Mouse (Mus musculus) intestine, embryonic 16.5 days (tissue): Measurements from ENCODE around the gene Lect2. TPM values are rescaled to one million over a fixed set of nuclear protein-coding genes. Genes with fewer than 3 reads are reported as not detected.

Source experiments
- ATAC-seq: fragments of 200-750 bp; cut with Nextera tagmentation; 2 replicates; pipeline ENCODE4 v1.8.0; 2017; ENCODE audit warnings: moderate TSS enrichment, moderate library complexity
- H3K27ac ChIP-seq: fragments of 300-500 bp; sonication (generic); 2 replicates; pipeline ENCODE4 v1.5.1; 2014; ENCODE audit warnings: mild to moderate bottlenecking, low read length
- H3K27me3 ChIP-seq: fragments of 300-500 bp; sonication (generic); replicated peaks from 2 replicates; pipeline ENCODE4 v1.6.1; 2014; ENCODE audit warnings: low read length, control low read depth, mixed read lengths; ENCODE audit not compliant: control insufficient read depth, insufficient read depth
- H3K36me3 ChIP-seq: fragments of 300-500 bp; sonication (generic); 2 replicates; pipeline ENCODE4 v1.6.1; 2014; ENCODE audit warnings: low read length, control low read depth; ENCODE audit not compliant: control insufficient read depth, insufficient read depth
- H3K4me1 ChIP-seq: fragments of 300-500 bp; sonication (generic); 2 replicates; pipeline ENCODE4 v1.6.1; 2014; ENCODE audit warnings: low read length, control low read depth, mixed read lengths; ENCODE audit not compliant: control insufficient read depth, insufficient read depth
- H3K4me2 ChIP-seq: fragments of 300-500 bp; sonication (generic); 2 replicates; pipeline ENCODE4 v1.6.1; 2014; ENCODE audit warnings: low read depth, low read length, control low read depth
- H3K4me3 ChIP-seq: fragments of 300-500 bp; sonication (generic); 2 replicates; pipeline ENCODE4 v1.5.1; 2014; ENCODE audit warnings: mild to moderate bottlenecking, low read length
- H3K9ac ChIP-seq: fragments of 300-500 bp; sonication (generic); 2 replicates; pipeline ENCODE4 v1.6.1; 2014; ENCODE audit warnings: low read depth, low read length
- H3K9me3 ChIP-seq: fragments of 300-500 bp; sonication (generic); 2 replicates; pipeline ENCODE4 v1.6.1; 2016; ENCODE audit warnings: low read length, control low read depth; ENCODE audit not compliant: control insufficient read depth
- WGBS: fragments of 180-500 bp; shearing (Covaris S2); extraction: QIAGEN DNeasy Blood & Tissue Kit; methylation state at CpG from one replicate; pipeline ENCODE4 v1.1.7; 2014; 5-methylcytosine and 5-hydroxymethylcytosine counted together
- polyA plus RNA-seq: library from polyadenylated mRNA; unstranded; fragments of >200 nt; fragmentation: Nextera tagmentation; extraction: Ambion mirVana; gene quantifications from 2 replicates; pipeline ENCODE4 v1.2.1, GENCODE M21; 2015

The Lect2 gene
- polyA plus RNA-seq, 1 experiment from 2014 or later = 15.4 TPM

DNA sequence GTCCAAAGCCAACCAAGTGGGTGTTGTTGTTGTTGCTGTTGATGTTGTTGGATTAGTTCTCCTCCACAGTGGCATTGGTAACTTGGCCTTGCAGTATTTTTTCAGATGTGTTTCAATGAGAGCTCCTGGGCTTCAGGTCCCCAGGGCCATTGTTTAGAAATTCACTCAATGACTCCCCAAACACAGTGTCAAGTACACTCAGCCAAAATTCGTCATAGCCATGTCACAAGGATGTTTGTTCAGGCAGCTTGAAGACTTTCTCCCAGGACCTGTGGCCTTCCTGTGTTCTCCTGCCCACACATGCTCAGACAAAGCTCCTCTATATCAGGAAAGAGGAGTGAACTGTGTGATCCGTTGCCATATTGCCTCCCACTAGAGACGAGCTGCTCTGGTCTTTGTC, 37.7 kb upstream of the Lect2 start:
- ATAC-seq = no peak
- H3K4me3 ChIP-seq = no peak overlapping the region
- no peaks in the 10 kb centered on the region for H3K9me3 ChIP-seq
- WGBS = 78% methylated on average over 3 of the region's 3 CpGs
- H3K4me1 ChIP-seq = peaks cover 50% of the 10 kb centered on the region
- no peak overlapping the region for H3K27ac ChIP-seq
- no peak overlapping the region for H3K4me2 ChIP-seq
- H3K27me3 ChIP-seq = no peaks in the 10 kb centered on the region
- no peak overlapping the region for H3K9ac ChIP-seq
- H3K36me3 ChIP-seq = no peaks in the 10 kb centered on the region

DNA sequence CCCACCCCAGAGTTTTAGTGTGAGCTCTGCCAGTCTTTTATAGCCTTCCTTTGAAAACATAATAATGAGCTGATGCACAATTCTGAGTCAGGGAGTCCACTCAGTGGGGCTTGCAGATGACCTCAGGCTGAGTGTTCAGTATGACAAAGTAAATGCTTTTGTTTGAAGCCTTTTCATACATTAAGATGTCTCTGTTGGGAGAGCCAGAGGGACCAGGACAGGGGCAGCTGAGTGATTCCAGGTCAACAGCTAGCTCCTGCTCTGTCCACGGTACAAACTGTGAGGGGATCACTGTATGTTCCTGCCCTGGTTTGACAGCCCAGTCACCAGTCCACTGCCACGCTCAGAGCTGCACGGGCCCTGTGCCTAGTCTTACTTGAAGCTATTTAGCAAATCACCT, 34.4 kb upstream of the Lect2 start:
- no peak overlapping the region for H3K4me2 ChIP-seq
- no peak overlapping the region for H3K9ac ChIP-seq
- no peaks in the 10 kb centered on the region for H3K27me3 ChIP-seq
- H3K4me1 ChIP-seq = peaks cover 27% of the 10 kb centered on the region
- no peak overlapping the region for H3K4me3 ChIP-seq
- no peaks in the 10 kb centered on the region for H3K9me3 ChIP-seq
- H3K27ac ChIP-seq = 0 out of 2 replicates have a peak overlapping the region, but pooled peaks have one; percentile 7
- WGBS = 41% methylated on average over 3 of the region's 3 CpGs
- no peak for ATAC-seq
- H3K36me3 ChIP-seq = no peaks in the 10 kb centered on the region

DNA sequence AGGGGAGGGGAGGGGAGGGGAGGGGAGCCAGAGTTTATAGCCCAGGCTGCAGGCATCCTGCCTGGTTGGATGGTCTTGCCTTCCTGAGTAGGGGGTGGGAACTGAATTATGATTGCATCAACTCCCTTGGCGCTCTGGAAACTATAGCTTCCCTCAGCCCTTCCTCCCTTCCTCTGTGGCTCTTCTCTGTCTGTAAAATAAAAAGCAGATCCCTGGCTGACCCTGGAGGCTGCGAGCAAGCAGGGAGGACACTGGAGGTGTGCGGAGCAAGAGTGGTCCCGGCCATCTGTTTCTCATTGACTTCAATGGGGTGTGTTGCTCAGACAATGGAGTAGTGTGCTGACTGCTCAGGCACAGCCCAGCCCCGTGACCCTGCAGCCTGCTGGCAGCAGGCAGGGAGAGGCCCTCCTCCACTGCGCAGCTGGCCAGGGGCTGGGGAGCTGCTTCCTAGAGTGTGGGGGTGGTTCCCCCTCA, 33.7 kb upstream of the Lect2 start:
- WGBS = 2% methylated on average over 6 of the region's 6 CpGs
- Histone ChIP-seq H3K27ac (peak overlapping the region; percentile 89), H3K9me3 (no peaks in the 10 kb centered on the region), H3K27me3 (no peaks in the 10 kb centered on the region), H3K36me3 (no peaks in the 10 kb centered on the region), H3K9ac (peak overlapping the region; percentile 25; the same call in 1 of the 2 replicates), H3K4me1 (peaks cover 26% of the 10 kb centered on the region), H3K4me2 (peak overlapping the region; percentile 39; the same call in 1 of the 2 replicates), H3K4me3 (no peak overlapping the region)
- peak; percentile 97 for ATAC-seq

DNA sequence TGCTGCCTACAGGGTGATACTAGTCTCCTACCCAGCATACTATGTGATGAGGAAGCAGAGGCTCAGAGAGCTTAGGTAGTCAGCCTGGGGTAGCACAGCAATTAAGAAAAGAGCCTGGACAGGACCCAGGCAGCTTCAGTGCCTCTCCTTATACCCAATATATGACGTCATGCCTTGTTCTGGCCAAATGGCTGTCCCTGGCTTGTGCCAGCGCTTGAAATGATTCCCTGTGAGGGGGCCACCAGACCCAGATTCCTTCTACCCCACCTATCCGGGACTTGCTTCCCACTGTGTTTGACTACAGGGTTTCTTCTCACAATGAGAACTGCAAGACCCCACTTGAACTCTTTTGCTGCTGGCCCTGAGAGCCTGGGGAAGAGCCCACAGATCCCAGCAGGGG, 33.2 kb upstream of the Lect2 start:
- Histone ChIP-seq H3K27me3 (no peaks in the 10 kb centered on the region), H3K4me3 (no peak overlapping the region), H3K36me3 (no peaks in the 10 kb centered on the region), H3K9ac (no peak overlapping the region; the same call in 1 of the 2 replicates), H3K4me2 (no peak overlapping the region), H3K9me3 (no peaks in the 10 kb centered on the region), H3K4me1 (peaks cover 26% of the 10 kb centered on the region), H3K27ac (peak overlapping the region; percentile 87)
- ATAC-seq = peak; percentile 21
- WGBS = 15% methylated on average over 3 of the region's 3 CpGs

DNA sequence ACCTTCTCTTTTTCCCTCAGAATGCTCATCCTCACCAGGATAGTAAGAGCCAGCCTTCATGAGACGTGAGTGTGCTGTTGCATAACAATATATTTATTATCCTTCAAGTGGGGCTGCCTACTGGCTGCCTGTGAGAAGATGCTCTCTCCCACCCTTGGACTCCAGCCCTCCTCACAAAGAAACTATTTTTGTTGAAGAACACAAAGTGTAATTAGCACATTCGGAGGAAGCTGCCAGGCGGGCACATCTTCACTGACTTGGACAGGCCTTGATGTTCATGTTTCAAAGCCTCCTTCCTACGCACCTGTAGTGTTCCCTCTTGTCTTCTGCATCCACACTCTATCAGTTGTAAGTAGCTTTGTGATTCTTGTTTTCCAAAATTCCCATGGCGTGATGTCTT, 32.1 kb upstream of the Lect2 start:
- WGBS = 75% methylated on average over 5 of the region's 5 CpGs
- Histone ChIP-seq H3K4me3 (no peak overlapping the region), H3K4me1 (peaks cover 34% of the 10 kb centered on the region), H3K36me3 (no peaks in the 10 kb centered on the region), H3K9me3 (no peaks in the 10 kb centered on the region), H3K27me3 (no peaks in the 10 kb centered on the region), H3K9ac (no peak overlapping the region), H3K4me2 (no peak overlapping the region), H3K27ac (no peak overlapping the region)
- no peak for ATAC-seq

DNA sequence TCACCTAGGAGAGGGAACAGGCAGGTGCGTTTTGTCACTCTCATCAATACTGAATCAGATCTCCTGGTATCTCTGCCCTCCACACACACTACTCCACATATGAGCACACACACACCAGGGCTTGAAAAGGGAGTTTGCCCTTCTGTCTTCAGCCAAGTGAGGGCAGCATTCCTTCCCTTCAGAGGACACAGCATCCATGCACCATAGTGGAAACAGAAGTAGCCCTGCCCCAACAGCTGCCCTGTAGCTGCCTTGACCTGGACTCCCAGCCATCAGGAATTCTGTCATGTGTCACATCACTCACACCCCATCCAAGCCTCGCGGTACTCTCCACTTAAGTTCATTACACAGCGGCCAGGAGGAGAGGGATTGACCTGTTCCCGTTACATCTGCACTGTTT, 29.8 kb upstream of the Lect2 start:
- Histone ChIP-seq H3K9me3 (no peaks in the 10 kb centered on the region), H3K4me1 (peaks cover 32% of the 10 kb centered on the region), H3K4me3 (no peak overlapping the region), H3K36me3 (no peaks in the 10 kb centered on the region), H3K27me3 (no peaks in the 10 kb centered on the region), H3K4me2 (no peak overlapping the region), H3K9ac (no peak overlapping the region), H3K27ac (no peak overlapping the region)
- 77% methylated on average over 5 of the region's 5 CpGs for WGBS
- ATAC-seq = no peak

DNA sequence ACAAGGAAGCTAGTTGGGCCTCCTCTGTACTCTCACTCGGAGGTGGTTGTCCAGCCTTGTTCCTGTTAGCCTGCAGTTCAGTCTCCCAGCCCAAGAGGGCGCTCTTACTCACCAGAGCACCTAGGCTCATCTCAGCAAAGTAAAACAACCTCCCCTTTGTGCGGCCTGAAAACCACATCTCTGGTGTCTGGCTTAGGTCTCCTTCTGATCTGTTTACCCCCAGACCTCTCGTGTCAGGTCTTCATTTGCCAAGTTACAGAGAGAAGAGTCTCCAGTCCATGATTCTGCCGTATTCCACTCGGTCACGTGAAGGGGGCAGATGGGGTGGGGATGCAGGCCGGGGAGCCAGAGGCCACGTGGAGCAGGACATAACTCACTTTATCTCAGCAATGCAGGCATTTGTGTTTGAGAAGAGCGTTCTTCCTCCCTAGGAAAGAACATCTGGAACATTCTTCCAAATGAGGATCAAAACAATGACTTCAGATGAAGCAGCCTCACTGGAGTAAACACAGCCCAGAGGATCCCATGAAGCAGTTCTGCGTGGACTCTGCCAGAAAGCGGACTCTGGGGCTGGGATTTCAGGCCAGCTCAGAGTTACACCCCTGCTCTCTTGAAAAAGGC, 27.5 kb upstream of the Lect2 start:
- H3K36me3 ChIP-seq = no peaks in the 10 kb centered on the region
- no peak overlapping the region for H3K9ac ChIP-seq
- 36% methylated on average over 12 of the region's 12 CpGs for WGBS
- H3K4me2 ChIP-seq = no peak overlapping the region
- no peaks in the 10 kb centered on the region for H3K9me3 ChIP-seq
- peak overlapping the region; percentile 96 for H3K27ac ChIP-seq
- no peaks in the 10 kb centered on the region for H3K27me3 ChIP-seq
- H3K4me3 ChIP-seq = no peak overlapping the region
- peak; percentile 76 for ATAC-seq
- H3K4me1 ChIP-seq = peaks cover 22% of the 10 kb centered on the region

DNA sequence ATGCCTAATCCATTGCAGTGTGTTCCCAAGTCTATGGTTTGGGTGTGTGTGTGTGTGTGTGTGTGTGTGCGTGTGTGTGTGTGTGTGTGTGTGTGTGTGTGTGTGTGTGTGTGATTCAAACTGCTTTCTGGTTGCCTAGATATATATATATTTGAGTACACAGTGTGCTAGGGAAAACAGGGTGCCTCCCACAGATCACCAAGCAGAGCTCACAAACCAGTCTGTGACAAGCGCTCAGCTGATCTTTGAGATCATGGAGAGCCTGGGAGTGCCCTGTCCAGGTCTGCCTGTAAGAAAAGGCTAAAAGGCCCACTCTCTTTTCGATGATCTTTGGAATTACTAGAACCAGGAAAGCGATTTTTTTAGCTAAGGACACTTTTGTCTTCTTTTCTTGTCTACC, 26.8 kb upstream of the Lect2 start:
- Histone ChIP-seq H3K4me3 (no peak overlapping the region), H3K9me3 (no peaks in the 10 kb centered on the region), H3K36me3 (no peaks in the 10 kb centered on the region), H3K27ac (peak overlapping the region; percentile 96), H3K9ac (no peak overlapping the region), H3K4me1 (peaks cover 22% of the 10 kb centered on the region), H3K27me3 (no peaks in the 10 kb centered on the region), H3K4me2 (no peak overlapping the region)
- WGBS = 77% methylated on average over 4 of the region's 4 CpGs
- no peak for ATAC-seq

DNA sequence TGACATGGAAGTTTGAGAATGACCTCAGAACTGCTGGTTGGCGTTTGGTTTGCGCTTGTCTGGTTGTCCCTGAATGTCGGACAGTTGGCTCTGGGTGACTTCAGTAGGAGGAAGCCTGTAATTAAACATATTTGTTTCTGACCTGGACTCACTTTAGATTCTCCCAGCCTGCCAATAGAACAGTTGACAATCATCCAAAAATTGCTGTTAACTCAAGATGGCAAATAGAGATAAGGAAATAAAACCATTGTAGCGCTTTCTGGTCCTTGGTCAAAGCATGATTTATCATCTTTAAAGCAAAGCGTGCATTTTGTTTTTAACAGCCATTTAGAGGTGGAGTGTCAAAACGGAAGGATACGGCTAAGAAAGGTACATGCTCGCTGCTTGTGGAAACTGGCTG, 23.3 kb upstream of the Lect2 start:
- Histone ChIP-seq H3K36me3 (no peaks in the 10 kb centered on the region), H3K9ac (no peak overlapping the region), H3K4me3 (no peak overlapping the region), H3K27ac (no peak overlapping the region), H3K4me1 (peaks cover 22% of the 10 kb centered on the region), H3K27me3 (no peaks in the 10 kb centered on the region), H3K9me3 (no peaks in the 10 kb centered on the region), H3K4me2 (no peak overlapping the region)
- ATAC-seq = no peak
- WGBS = 68% methylated on average over 8 of the region's 8 CpGs

DNA sequence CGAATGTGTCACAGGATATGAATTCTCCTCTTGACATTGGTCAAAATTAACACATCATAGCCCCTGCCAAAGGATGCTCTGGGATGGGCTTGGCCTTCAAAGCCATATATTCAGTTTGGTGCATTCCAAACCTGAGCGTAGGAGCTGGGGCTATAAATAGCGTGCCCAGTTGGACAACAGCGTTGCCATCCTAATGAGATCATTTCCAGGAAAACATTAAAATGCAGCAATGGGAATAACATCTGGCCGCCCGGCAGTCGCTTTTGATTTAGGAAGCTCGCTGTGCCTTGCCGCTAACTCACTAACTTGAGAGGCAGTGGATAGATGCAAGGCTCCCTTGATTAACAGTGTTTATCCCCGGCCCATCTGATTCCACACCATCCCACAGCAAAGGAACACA, 18.0 kb upstream of the Lect2 start:
- H3K4me3 ChIP-seq = no peak overlapping the region
- peaks cover under 1% of the 10 kb centered on the region; the same call in 1 of the 2 replicates for H3K4me1 ChIP-seq
- H3K27ac ChIP-seq = no peak overlapping the region
- H3K4me2 ChIP-seq = no peak overlapping the region
- no peaks in the 10 kb centered on the region for H3K9me3 ChIP-seq
- H3K36me3 ChIP-seq = no peaks in the 10 kb centered on the region
- no peaks in the 10 kb centered on the region for H3K27me3 ChIP-seq
- no peak overlapping the region for H3K9ac ChIP-seq
- no peak for ATAC-seq
- 48% methylated on average over 10 of the region's 10 CpGs for WGBS
